Mouse (Mus musculus) heart, adult 11 months (tissue): Measurements from ENCODE around the gene Samd14.

Experiments used
- DNase-seq: peaks from one replicate; pipeline ENCODE4 v3.0.0; 2022

Samd14 gene

DNA sequence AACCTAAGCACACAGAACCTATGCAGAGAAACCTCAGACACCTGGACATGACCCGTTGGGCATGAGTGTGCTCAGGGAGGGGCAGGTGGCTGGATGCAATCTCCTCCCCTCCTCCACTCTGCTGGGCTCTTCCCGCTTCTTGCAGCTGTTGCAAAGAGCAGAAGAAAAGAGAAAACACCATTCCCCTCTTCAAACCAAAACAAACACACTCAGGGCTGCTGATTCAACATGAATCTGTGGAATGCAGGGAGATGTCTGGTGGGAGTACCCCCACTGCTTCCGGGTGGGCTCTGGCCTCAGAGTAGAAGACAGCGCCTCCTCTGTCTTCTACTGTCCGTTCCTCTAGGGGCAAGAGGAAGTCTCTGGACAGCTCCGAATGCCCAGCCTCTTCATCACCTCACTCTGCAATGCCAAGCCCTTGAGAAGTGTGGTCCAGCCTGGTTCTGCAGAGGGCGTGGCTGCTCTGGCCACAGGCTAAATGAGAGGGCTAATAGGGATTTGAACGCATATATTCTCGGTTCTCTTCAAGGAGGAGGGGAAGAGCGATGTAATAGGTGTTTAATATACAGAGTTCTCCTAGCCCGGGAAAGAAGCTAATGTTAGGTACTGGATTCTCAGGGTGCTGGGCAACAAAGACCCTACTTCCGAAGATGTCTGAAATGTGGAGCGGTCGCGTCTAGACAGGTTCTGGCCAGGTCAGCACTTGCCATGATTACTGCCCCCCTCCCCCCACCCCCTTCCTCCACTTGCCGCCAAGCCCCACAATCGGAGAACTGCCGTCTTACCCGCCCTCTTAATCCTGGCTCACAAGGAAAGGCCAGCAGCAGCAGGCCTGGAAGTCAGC lies 65.7 kb downstream of the Samd14 start:
- DNase-seq = peak; percentile 87
